Mouse (Mus musculus): Measurements from ENCODE around the gene Gm20388. TPM values are rescaled to one million over a fixed set of nuclear protein-coding genes. Genes with fewer than 3 reads are reported as not detected.

The Gm20388 gene
- total RNA-seq, 1 experiment, result 27.0 TPM

GRCm38 (mm10) chr8:121788786-121789185 is 1878.1 kb downstream of the Gm20388 start:
- H3K4me3 ChIP-seq (ENCODE audit: insufficient read depth in 1 of 2, low read depth in 1 of 2, low read length in 2 of 2, poor library complexity in 1 of 2, severe bottlenecking in 1 of 2), result no peak overlapping the region
- H3K36me3 ChIP-seq (ENCODE audit: control insufficient read depth, insufficient read depth, low read length, poor library complexity, severe bottlenecking), result no peaks in the 10 kb centered on the region
- no peak overlapping the region for H3K9ac ChIP-seq (ENCODE audit: insufficient read depth, low read depth, low read length, poor library complexity, severe bottlenecking)
- TF ChIP-seq ZC3H11A (IDR thresholded peaks at IDR 0.05; ENCODE audit: borderline replicate concordance, low read depth, low read length) (no peak), ZNF384 (IDR thresholded peaks at IDR 0.05; ENCODE audit: low read depth, low read length) (no peak), MAFK (IDR thresholded peaks at IDR 0.05; ENCODE audit: insufficient read depth, low read depth, low read length) (no peak), HCFC1 (IDR thresholded peaks at IDR 0.05; ENCODE audit: borderline replicate concordance, insufficient read depth, low read length) (no peak), CHD2 (IDR thresholded peaks at IDR 0.05; ENCODE audit: low read depth, low read length) (no peak)
- in situ Hi-C loops (cut with MboI; ENCODE audit: low sequenced_read_pairs in 2 of 2, unreplicated experiment in 2 of 2), result no loop called here
- no peaks in the 10 kb centered on the region for H3K9me3 ChIP-seq (ENCODE audit: control insufficient read depth, insufficient read depth, low read depth, low read length)
- no peak overlapping the region for H3K27ac ChIP-seq (ENCODE audit: insufficient read depth, low read depth, low read length, poor library complexity, severe bottlenecking)
- H3K4me1 ChIP-seq (ENCODE audit: control insufficient read depth in 2 of 2, insufficient read depth in 2 of 2, low read length in 2 of 2, poor library complexity in 1 of 2), result peaks cover 0 to 2% of the 10 kb centered on the region in 2 experiments; a peak in 1 of 4 replicates
- DNase-seq (ENCODE audit: low read depth, low spot score), result no peak

GRCm38 (mm10) chr8:121792159-121792558 is 1881.5 kb downstream of the Gm20388 start:
- Histone ChIP-seq H3K9me3 (ENCODE audit: control insufficient read depth, insufficient read depth, low read depth, low read length) (no peaks in the 10 kb centered on the region), H3K27ac (ENCODE audit: insufficient read depth, low read depth, low read length, poor library complexity, severe bottlenecking) (no peak overlapping the region), H3K36me3 (ENCODE audit: control insufficient read depth, insufficient read depth, low read length, poor library complexity, severe bottlenecking) (peaks cover 8% of the 10 kb centered on the region; the same call in 1 of the 2 replicates), H3K4me1 (ENCODE audit: control insufficient read depth in 2 of 2, insufficient read depth in 2 of 2, low read length in 2 of 2, poor library complexity in 1 of 2) (peaks cover 0 to 5% of the 10 kb centered on the region in 2 experiments; a peak in 1 of 4 replicates), H3K4me3 (ENCODE audit: insufficient read depth in 1 of 2, low read depth in 1 of 2, low read length in 2 of 2, poor library complexity in 1 of 2, severe bottlenecking in 1 of 2) (no peak overlapping the region), H3K9ac (ENCODE audit: insufficient read depth, low read depth, low read length, poor library complexity, severe bottlenecking) (no peak overlapping the region)
- DNase-seq (ENCODE audit: low read depth, low spot score), result no peak
- in situ Hi-C loops (cut with MboI; ENCODE audit: low sequenced_read_pairs in 2 of 2, unreplicated experiment in 2 of 2), result no loop called here
- no peak for TF ChIP-seq HCFC1 (IDR thresholded peaks at IDR 0.05; ENCODE audit: borderline replicate concordance, insufficient read depth, low read length)
- TF ChIP-seq CHD2 (IDR thresholded peaks at IDR 0.05; ENCODE audit: low read depth, low read length), result no peak
- no peak for TF ChIP-seq ZC3H11A (IDR thresholded peaks at IDR 0.05; ENCODE audit: borderline replicate concordance, low read depth, low read length)
- no peak for TF ChIP-seq MAFK (IDR thresholded peaks at IDR 0.05; ENCODE audit: insufficient read depth, low read depth, low read length)
- TF ChIP-seq ZNF384 (IDR thresholded peaks at IDR 0.05; ENCODE audit: low read depth, low read length), result no peak

GRCm38 (mm10) chr8:121792627-121793026 is 1882.0 kb downstream of the Gm20388 start:
- H3K36me3 ChIP-seq (ENCODE audit: control insufficient read depth, insufficient read depth, low read length, poor library complexity, severe bottlenecking), result peaks cover 12% of the 10 kb centered on the region

GRCm38 (mm10) chr8:121794151-121794550 is 1883.5 kb downstream of the Gm20388 start:
- Histone ChIP-seq H3K27ac (ENCODE audit: insufficient read depth, low read depth, low read length, poor library complexity, severe bottlenecking) (no peak overlapping the region), H3K9ac (ENCODE audit: insufficient read depth, low read depth, low read length, poor library complexity, severe bottlenecking) (no peak overlapping the region), H3K4me1 (ENCODE audit: control insufficient read depth in 2 of 2, insufficient read depth in 2 of 2, low read length in 2 of 2, poor library complexity in 1 of 2) (peaks cover 0 to 5% of the 10 kb centered on the region in 2 experiments; a peak in 1 of 4 replicates), H3K4me3 (ENCODE audit: insufficient read depth in 1 of 2, low read depth in 1 of 2, low read length in 2 of 2, poor library complexity in 1 of 2, severe bottlenecking in 1 of 2) (no peak overlapping the region), H3K9me3 (ENCODE audit: control insufficient read depth, insufficient read depth, low read depth, low read length) (no peaks in the 10 kb centered on the region), H3K36me3 (ENCODE audit: control insufficient read depth, insufficient read depth, low read length, poor library complexity, severe bottlenecking) (peaks cover 25% of the 10 kb centered on the region)
- DNase-seq (ENCODE audit: low read depth, low spot score), result peak; percentile 24
- in situ Hi-C loops (cut with MboI; ENCODE audit: low sequenced_read_pairs in 2 of 2, unreplicated experiment in 2 of 2), result no loop called here
- TF ChIP-seq MAFK (IDR thresholded peaks at IDR 0.05; ENCODE audit: insufficient read depth, low read depth, low read length), result no peak
- no peak for TF ChIP-seq ZC3H11A (IDR thresholded peaks at IDR 0.05; ENCODE audit: borderline replicate concordance, low read depth, low read length)
- TF ChIP-seq ZNF384 (IDR thresholded peaks at IDR 0.05; ENCODE audit: low read depth, low read length), result no peak
- TF ChIP-seq HCFC1 (IDR thresholded peaks at IDR 0.05; ENCODE audit: borderline replicate concordance, insufficient read depth, low read length), result no peak
- no peak for TF ChIP-seq CHD2 (IDR thresholded peaks at IDR 0.05; ENCODE audit: low read depth, low read length)

More at GRCm38 (mm10) chr8:121792627-121793026, 1882.0 kb downstream of the Gm20388 start:
- no peak overlapping the region for H3K4me3 ChIP-seq (ENCODE audit: insufficient read depth in 1 of 2, low read depth in 1 of 2, low read length in 2 of 2, poor library complexity in 1 of 2, severe bottlenecking in 1 of 2)
- no peak for TF ChIP-seq HCFC1 (IDR thresholded peaks at IDR 0.05; ENCODE audit: borderline replicate concordance, insufficient read depth, low read length)
- H3K9me3 ChIP-seq (ENCODE audit: control insufficient read depth, insufficient read depth, low read depth, low read length), result no peaks in the 10 kb centered on the region
- H3K9ac ChIP-seq (ENCODE audit: insufficient read depth, low read depth, low read length, poor library complexity, severe bottlenecking), result no peak overlapping the region
- H3K4me1 ChIP-seq (ENCODE audit: control insufficient read depth in 2 of 2, insufficient read depth in 2 of 2, low read length in 2 of 2, poor library complexity in 1 of 2), result peaks cover 0 to 5% of the 10 kb centered on the region in 2 experiments; a peak in 1 of 4 replicates
- no peak for DNase-seq (ENCODE audit: low read depth, low spot score)
- in situ Hi-C loops (cut with MboI; ENCODE audit: low sequenced_read_pairs in 2 of 2, unreplicated experiment in 2 of 2), result no loop called here
- H3K27ac ChIP-seq (ENCODE audit: insufficient read depth, low read depth, low read length, poor library complexity, severe bottlenecking), result no peak overlapping the region

- Histone ChIP-seq H3K9me3 (ENCODE audit: control insufficient read depth, insufficient read depth, low read depth, low read length) (no peaks in the 10 kb centered on the region), H3K9ac (ENCODE audit: insufficient read depth, low read depth, low read length, poor library complexity, severe bottlenecking) (no peak overlapping the region), H3K4me1 (ENCODE audit: control insufficient read depth in 2 of 2, insufficient read depth in 2 of 2, low read length in 2 of 2, poor library complexity in 1 of 2) (peaks cover 0 to 5% of the 10 kb centered on the region in 2 experiments; a peak in 1 of 4 replicates), H3K36me3 (ENCODE audit: control insufficient read depth, insufficient read depth, low read length, poor library complexity, severe bottlenecking) (peaks cover 28% of the 10 kb centered on the region), H3K4me3 (ENCODE audit: insufficient read depth in 1 of 2, low read depth in 1 of 2, low read length in 2 of 2, poor library complexity in 1 of 2, severe bottlenecking in 1 of 2) (no peak overlapping the region), H3K27ac (ENCODE audit: insufficient read depth, low read depth, low read length, poor library complexity, severe bottlenecking) (no peak overlapping the region)
- TF ChIP-seq ZNF384 (IDR thresholded peaks at IDR 0.05; ENCODE audit: low read depth, low read length) (no peak), HCFC1 (IDR thresholded peaks at IDR 0.05; ENCODE audit: borderline replicate concordance, insufficient read depth, low read length) (no peak), MAFK (IDR thresholded peaks at IDR 0.05; ENCODE audit: insufficient read depth, low read depth, low read length) (no peak)
- DNase-seq (ENCODE audit: low read depth, low spot score), result no peak
- in situ Hi-C loops (cut with MboI; ENCODE audit: low sequenced_read_pairs in 2 of 2, unreplicated experiment in 2 of 2), result no loop called here
Observed at GRCm38 (mm10) chr8:121795461-121795860, 1884.8 kb downstream of the Gm20388 start.
